Mouse (Mus musculus) hindbrain, embryonic 12.5 days (tissue): Measurements from ENCODE around the gene Snx33. TPM values are rescaled to one million over a fixed set of nuclear protein-coding genes. Genes with fewer than 3 reads are reported as not detected.
"Not testable (repeated sequence)": the region's sequence is repeated elsewhere in the genome, so short reads cannot be mapped to it uniquely, and the experiment has no call there.

Experiments
- ATAC-seq: fragments of 200-750 bp; cut with Nextera tagmentation; 2 replicates; pipeline ENCODE4 v1.8.0; 2017; ENCODE audit warnings: moderate TSS enrichment; ENCODE audit not compliant: low FRiP score
- H3K27ac ChIP-seq: fragments of 300-500 bp; sonication (generic); 2 replicates; pipeline ENCODE4 v1.5.1; 2016; ENCODE audit warnings: mild to moderate bottlenecking
- H3K27me3 ChIP-seq: fragments of 300-500 bp; sonication (generic); 2 replicates; pipeline ENCODE4 v1.6.1; 2016; ENCODE audit warnings: mild to moderate bottlenecking
- H3K36me3 ChIP-seq: fragments of 300-500 bp; sonication (generic); 2 replicates; pipeline ENCODE4 v1.6.1; 2016; ENCODE audit warnings: mild to moderate bottlenecking
- H3K4me1 ChIP-seq: fragments of 300-500 bp; sonication (generic); 2 replicates; pipeline ENCODE4 v1.6.1; 2016
- H3K4me2 ChIP-seq: fragments of 300-500 bp; sonication (generic); replicated peaks from 2 replicates; pipeline ENCODE4 v1.6.1; 2016; ENCODE audit warnings: mild to moderate bottlenecking
- H3K4me3 ChIP-seq: fragments of 300-500 bp; sonication (generic); 2 replicates; pipeline ENCODE4 v1.5.1; 2016; ENCODE audit warnings: mild to moderate bottlenecking
- H3K9ac ChIP-seq: fragments of 300-500 bp; sonication (generic); 2 replicates; pipeline ENCODE4 v1.6.1; 2016; ENCODE audit warnings: mild to moderate bottlenecking, moderate library complexity
- H3K9me3 ChIP-seq: fragments of 300-500 bp; sonication (generic); replicated peaks from 2 replicates; pipeline ENCODE4 v1.6.1; 2016; ENCODE audit warnings: mild to moderate bottlenecking
- WGBS: fragments of 180-500 bp; shearing (Covaris S2); methylation state at CpG from one replicate; pipeline ENCODE4 v1.1.7; 2016; 5-methylcytosine and 5-hydroxymethylcytosine counted together
- polyA plus RNA-seq: library from polyadenylated mRNA; unstranded; fragments of >200 nt; fragmentation: Nextera tagmentation; extraction: Ambion mirVana; gene quantifications from 2 replicates; pipeline ENCODE4 v1.2.1, GENCODE M21; 2016

Gene Snx33
- polyA plus RNA-seq, 1 experiment from 2014 or later: 7.3 TPM

DNA sequence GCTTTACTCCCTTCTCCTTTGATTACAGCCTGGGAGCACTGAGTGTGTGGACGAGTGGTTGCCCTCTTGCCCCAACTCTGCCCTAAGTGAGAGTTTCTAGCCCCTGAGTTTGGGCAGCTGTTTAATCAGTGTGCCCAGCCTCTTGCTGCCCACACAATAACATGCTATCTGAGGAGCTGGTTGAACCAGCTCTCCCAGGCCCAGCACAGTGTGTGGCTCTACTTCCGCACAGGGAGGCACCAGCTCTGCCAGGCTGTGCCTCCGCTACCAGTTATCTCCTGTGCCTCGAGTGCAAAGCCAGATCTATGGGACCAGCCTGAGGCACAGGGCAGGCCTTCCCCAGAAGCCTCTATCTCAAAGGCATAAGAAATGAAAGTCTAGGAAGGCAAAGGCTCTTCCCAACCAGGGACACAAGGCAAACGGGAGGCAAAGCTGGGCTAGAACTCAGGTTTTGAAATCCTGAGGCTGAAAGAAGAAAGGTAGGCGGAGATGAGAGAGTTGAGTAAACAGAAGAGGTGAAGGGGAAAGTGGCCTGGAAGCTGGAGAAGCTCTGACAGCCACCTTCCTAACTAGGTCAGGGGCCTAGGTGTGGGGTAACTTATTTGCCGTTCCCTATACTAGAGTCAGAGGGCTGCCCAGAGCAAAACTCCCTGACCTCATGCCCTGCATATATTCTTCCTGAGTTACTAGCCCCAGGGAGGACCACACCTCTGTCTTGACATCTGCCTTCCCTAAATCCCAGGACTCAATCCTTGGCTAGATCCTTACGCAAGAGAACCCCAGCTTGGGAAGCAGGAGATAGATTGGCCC, 4.1 kb downstream of the Snx33 start:
- Histone ChIP-seq H3K9ac (peak overlapping the region; percentile 33), H3K27ac (no peak overlapping the region), H3K27me3 (0 out of 2 replicates have a peak, but pooled peaks cover 4% of the 10 kb centered on the region), H3K4me1 (peaks cover 53% of the 10 kb centered on the region), H3K9me3 (no peaks in the 10 kb centered on the region), H3K4me3 (peak overlapping the region; percentile 18; the same call in 1 of the 2 replicates), H3K36me3 (0 out of 2 replicates have a peak, but pooled peaks cover 15% of the 10 kb centered on the region), H3K4me2 (peak overlapping the region; percentile 81)
- no peak for ATAC-seq
- 73% methylated on average over 8 of the region's 8 CpGs for WGBS

DNA sequence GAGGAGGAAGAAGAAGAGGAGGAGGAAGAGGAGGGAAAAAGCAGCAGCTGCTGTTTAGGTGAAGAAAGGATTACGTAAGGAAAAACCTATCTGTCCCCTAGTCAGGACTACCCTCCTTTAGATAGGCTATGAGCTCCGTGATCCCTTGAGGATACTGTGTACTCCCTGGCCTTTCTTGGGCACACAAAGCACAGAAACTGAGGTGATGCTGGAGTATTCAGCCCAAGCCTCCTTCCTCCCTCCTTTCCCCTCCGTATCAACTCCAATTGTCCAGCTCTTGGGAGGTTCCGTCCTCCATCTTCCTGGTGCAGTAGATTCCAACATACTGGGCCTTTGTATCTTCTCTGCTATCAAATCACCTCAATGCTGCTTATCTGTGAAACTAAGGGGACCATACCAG, 5.4 kb downstream of the Snx33 start:
- H3K4me2 ChIP-seq: no peak overlapping the region
- WGBS: 86% methylated on average over 4 of the region's 4 CpGs
- H3K27me3 ChIP-seq: no peaks in the 10 kb centered on the region
- H3K4me3 ChIP-seq: no peak overlapping the region
- peaks cover 47% of the 10 kb centered on the region for H3K4me1 ChIP-seq
- no peaks in the 10 kb centered on the region for H3K9me3 ChIP-seq
- H3K27ac ChIP-seq: no peak overlapping the region
- H3K9ac ChIP-seq: no peak overlapping the region
- ATAC-seq: no peak
- peaks cover 24% of the 10 kb centered on the region; the same call in 1 of the 2 replicates for H3K36me3 ChIP-seq

DNA sequence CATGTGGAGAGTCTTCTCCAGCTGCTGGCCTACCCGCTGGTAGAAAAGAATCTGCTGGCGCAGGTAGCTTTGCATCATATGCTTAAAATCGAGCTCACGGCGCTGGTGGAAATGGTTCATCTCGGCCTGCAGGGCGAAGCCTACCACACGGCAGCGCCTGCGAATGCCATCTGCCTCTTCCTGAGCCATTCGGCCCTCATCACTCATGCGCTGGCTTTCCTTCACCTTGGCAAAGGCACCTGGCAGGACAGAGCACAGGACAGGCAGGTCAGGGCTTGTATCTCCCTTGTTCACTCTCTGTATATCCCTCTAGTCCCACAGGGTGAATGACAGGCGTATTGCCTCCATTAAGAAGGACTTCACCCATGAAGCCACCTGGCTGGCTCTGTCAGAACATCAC, 9.7 kb downstream of the Snx33 start:
- no peak overlapping the region for H3K4me2 ChIP-seq
- peaks cover 37% of the 10 kb centered on the region for H3K36me3 ChIP-seq
- no peak overlapping the region for H3K9ac ChIP-seq
- H3K27ac ChIP-seq: no peak overlapping the region
- WGBS: 94% methylated on average over 13 of the region's 13 CpGs
- no peaks in the 10 kb centered on the region for H3K9me3 ChIP-seq
- H3K4me3 ChIP-seq: no peak overlapping the region
- H3K4me1 ChIP-seq: peaks cover 6% of the 10 kb centered on the region
- H3K27me3 ChIP-seq: no peaks in the 10 kb centered on the region
- no peak for ATAC-seq

DNA sequence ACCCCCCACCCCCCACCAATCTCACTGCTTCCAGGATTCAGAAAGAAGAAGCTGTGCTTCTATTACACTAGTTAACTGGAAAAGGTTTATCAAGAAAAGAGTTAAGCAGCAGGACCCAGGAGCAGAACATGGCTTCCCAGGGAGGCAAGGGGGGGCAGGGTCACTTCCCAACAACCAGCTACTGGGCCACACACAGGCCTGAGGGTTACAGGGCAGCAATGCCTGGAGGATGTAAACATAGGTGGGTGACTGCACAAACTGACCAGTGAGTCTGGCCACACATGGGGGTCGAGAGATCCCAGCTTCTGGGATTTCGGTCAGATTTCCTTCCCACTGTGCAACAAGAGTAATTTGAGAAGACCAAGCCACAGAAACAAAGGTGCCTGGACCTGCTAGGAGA, 11.0 kb downstream of the Snx33 start:
- H3K36me3 ChIP-seq: peaks cover 37% of the 10 kb centered on the region
- H3K4me2 ChIP-seq: no peak overlapping the region
- WGBS: 69% methylated on average over 2 of the region's 2 CpGs
- H3K27me3 ChIP-seq: no peaks in the 10 kb centered on the region
- no peak overlapping the region for H3K27ac ChIP-seq
- ATAC-seq: no peak
- H3K4me1 ChIP-seq: no peaks in the 10 kb centered on the region
- H3K4me3 ChIP-seq: no peak overlapping the region
- H3K9me3 ChIP-seq: no peaks in the 10 kb centered on the region
- H3K9ac ChIP-seq: no peak overlapping the region

DNA sequence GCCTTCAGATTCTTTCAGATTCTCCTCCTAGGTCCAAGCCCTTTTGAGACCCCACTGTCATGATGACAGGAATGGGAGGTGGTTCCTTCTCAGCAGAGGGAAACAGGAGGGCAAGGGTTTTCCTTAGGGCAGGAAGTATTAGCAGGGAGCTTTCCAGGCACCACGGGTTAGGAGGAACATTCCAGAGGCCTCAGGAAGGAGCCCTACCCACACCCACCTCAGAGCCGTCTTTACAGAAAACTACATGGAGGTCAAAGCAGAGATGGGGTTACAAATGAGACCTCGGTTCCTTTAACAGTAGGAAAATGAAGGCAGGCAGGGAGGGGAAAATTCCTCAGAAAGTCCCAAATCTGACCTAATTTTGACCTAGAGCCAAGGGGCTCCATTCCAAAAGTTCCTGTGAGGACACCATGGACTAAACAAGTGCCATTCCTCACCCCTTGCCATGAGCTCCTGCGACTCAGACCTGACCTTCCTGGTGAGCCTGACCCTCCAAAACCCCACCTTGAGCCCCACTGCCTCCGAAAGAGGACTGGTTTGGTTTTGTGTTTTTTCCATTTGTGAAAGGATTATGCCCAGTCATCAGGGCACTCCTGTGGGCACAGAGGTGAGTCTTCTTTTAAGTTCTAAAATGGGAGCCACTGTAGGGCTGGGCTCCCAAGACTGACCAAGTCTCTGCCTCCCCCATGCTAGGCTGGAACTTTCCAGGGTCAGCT, 12.3 kb downstream of the Snx33 start:
- Histone ChIP-seq H3K36me3 (peaks cover 27% of the 10 kb centered on the region), H3K9ac (no peak overlapping the region), H3K4me2 (no peak overlapping the region), H3K9me3 (no peaks in the 10 kb centered on the region), H3K4me3 (no peak overlapping the region), H3K27ac (no peak overlapping the region), H3K4me1 (no peaks in the 10 kb centered on the region), H3K27me3 (no peaks in the 10 kb centered on the region)
- ATAC-seq: no peak
- WGBS: 84% methylated on average over 5 of the region's 5 CpGs

DNA sequence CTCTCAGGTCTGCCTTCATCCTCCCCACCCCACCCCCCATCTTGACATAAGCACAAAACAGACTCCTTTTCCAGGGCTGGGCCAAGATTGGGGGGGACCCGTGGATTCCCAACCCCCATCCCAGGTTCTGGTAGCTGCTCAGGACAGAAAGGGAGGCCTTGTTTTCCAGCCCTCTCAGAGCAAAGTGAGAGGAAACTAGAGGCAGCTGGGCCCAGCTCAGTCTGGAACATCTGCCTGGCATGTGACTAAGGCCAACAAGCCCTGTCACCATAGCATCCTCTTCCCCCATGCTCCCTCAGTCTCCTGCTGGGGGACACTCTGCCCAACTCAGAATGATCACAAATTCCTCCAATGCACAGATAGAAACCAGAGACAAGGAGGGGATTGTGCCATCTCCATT, 13.1 kb downstream of the Snx33 start:
- WGBS: 75% methylated on average over 1 of the region's 1 CpGs
- ATAC-seq: no peak
- no peaks in the 10 kb centered on the region for H3K9me3 ChIP-seq
- no peaks in the 10 kb centered on the region for H3K27me3 ChIP-seq
- no peaks in the 10 kb centered on the region for H3K4me1 ChIP-seq
- no peak overlapping the region for H3K4me3 ChIP-seq
- no peak overlapping the region for H3K9ac ChIP-seq
- peaks cover 22% of the 10 kb centered on the region for H3K36me3 ChIP-seq
- no peak overlapping the region for H3K4me2 ChIP-seq
- H3K27ac ChIP-seq: no peak overlapping the region

DNA sequence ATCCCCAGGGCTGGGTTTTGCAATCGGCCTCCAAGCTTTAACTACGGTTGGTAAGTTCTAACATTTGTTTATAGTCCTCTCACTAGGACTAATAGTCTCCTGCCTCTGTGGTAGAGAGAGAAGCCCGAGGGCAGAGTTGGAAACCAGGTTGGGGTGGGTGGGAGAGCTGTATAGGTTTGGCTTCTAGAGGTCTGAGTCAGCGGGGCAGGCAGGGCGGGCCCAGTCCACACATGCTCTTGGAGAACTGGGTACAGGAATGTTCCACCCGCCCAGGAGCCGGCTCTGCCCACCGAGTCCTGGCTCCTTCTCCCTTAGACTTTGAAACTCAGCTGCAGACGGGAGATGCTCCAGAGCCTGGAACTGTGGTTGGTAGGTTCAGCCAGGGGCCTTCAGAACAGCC, 14.2 kb downstream of the Snx33 start:
- Histone ChIP-seq H3K36me3 (peaks cover 21% of the 10 kb centered on the region), H3K9ac (no peak overlapping the region), H3K4me1 (no peaks in the 10 kb centered on the region), H3K27me3 (no peaks in the 10 kb centered on the region), H3K9me3 (no peaks in the 10 kb centered on the region), H3K27ac (no peak overlapping the region), H3K4me3 (no peak overlapping the region), H3K4me2 (no peak overlapping the region)
- 89% methylated on average over 9 of the region's 9 CpGs for WGBS
- ATAC-seq: no peak

DNA sequence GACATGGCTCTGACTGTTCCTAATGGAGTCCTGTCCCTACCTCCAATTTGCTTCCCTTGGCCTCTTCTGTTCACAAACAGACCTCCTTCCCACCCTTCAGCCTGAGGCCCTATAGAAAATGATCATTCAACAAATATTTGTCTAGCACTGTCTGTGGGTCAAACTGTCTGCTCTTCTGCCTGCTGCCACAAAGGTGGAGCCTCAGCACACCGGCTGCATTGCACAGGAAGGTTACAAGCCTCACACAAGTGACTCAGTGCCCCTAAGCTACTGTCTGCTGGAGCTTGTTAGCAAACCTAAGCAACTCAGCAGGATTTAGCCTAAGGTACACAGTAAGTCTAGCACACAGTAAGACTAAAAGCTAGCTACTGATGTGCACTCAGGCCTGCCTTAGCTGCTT, 17.2 kb downstream of the Snx33 start:
- Histone ChIP-seq H3K36me3 (no peaks in the 10 kb centered on the region), H3K9ac (no peak overlapping the region), H3K27me3 (no peaks in the 10 kb centered on the region), H3K27ac (no peak overlapping the region), H3K4me1 (no peaks in the 10 kb centered on the region), H3K9me3 (no peaks in the 10 kb centered on the region), H3K4me3 (no peak overlapping the region), H3K4me2 (no peak overlapping the region)
- WGBS: 72% methylated on average over 1 of the region's 1 CpGs
- no peak for ATAC-seq

DNA sequence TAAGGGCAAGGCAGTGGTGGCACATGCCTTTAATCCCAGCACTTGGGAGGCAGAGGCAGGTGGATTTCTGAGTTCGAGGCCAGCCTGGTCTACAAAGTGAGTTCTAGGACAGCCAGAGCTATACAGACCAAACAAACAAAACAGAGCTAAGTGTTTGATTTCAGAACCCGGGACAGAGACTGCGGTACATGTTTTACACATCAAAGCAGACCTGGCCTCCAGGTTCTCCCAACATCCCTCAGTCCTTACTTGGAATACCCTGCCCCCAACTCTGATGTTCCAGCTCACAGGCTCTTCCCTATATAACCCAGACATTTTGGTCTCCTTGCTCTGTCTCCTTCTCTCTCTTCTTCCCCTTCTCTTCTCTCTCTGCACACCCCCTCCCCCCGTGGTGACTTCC, 18.2 kb downstream of the Snx33 start:
- H3K27me3 ChIP-seq, ATAC-seq, H3K4me2 ChIP-seq, H3K9ac ChIP-seq, H3K4me3 ChIP-seq, H3K9me3 ChIP-seq, H3K36me3 ChIP-seq, H3K4me1 ChIP-seq, H3K27ac ChIP-seq: not testable (repeated sequence)
- WGBS: 51% methylated on average over 4 of the region's 4 CpGs

DNA sequence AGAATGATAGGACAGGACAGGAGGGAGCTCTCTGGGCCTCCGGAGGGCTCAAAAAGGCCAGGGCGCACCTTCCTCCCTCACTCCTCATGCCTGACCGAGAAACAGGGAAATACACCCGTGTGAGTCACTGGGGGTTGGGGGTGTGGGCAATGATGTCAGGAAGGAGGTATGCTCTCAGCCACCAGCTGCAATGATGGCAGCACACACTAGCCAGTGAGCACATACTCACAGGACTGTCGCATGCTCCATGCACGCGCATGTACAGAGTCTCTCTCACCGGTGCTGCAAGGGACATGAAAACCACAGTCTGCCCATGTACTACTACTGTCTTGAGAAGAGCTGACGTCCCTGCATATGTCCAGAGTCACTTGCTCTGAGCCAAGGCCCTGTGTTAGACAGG, 20.6 kb downstream of the Snx33 start:
- H3K9ac ChIP-seq: no peak overlapping the region
- WGBS: 87% methylated on average over 9 of the region's 9 CpGs
- H3K4me2 ChIP-seq: no peak overlapping the region
- ATAC-seq: no peak
- H3K27me3 ChIP-seq: no peaks in the 10 kb centered on the region
- H3K4me3 ChIP-seq: no peak overlapping the region
- no peaks in the 10 kb centered on the region for H3K9me3 ChIP-seq
- H3K27ac ChIP-seq: no peak overlapping the region
- H3K4me1 ChIP-seq: no peaks in the 10 kb centered on the region
- H3K36me3 ChIP-seq: no peaks in the 10 kb centered on the region

DNA sequence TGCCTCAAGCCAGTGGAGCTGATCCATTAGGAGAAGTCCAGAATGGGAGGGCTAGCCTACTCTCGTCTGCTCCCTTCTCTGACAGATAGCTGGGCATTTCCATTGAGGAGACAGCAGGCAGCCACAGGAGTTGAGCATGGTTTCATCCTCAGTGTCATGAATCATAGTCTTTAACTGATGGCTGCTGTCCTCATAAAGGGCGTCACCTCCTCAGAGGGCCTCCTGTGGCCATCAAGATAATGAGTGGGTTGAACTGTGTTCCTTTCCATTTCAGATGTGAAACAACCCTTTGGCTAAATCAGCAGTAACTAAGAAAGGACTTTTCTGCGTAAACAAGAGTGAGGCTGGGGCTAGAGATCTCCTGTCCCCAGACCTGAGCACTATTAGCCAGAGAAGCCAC, 24.5 kb downstream of the Snx33 start:
- Histone ChIP-seq H3K27ac (no peak overlapping the region), H3K36me3 (no peaks in the 10 kb centered on the region), H3K4me1 (peaks cover 6% of the 10 kb centered on the region), H3K4me2 (no peak overlapping the region), H3K27me3 (no peaks in the 10 kb centered on the region), H3K4me3 (no peak overlapping the region), H3K9me3 (no peaks in the 10 kb centered on the region), H3K9ac (no peak overlapping the region)
- no peak for ATAC-seq
- WGBS: 77% methylated on average over 3 of the region's 3 CpGs

DNA sequence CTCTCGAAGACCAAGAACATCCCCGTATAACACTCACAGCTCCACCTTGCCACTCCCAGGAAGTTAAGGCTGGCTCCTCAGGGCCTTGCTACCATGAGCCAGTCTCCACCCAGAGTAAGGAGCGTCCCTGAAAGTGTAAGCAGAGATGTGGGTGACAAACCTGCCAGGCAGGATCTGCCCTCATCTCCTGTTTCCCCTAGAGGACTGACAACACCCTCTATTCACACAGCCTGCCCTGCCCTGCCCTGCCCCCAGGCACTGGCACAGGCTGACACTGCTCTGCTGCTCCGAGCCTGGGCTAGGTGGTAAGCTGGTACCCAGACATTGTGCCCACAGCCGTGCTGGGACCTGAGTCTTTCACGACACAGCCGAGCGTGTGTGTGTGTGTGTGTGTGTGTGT, 27.0 kb downstream of the Snx33 start:
- ATAC-seq: no peak
- Histone ChIP-seq H3K9me3 (no peaks in the 10 kb centered on the region), H3K4me2 (no peak overlapping the region), H3K4me3 (no peak overlapping the region), H3K4me1 (peaks cover 6% of the 10 kb centered on the region), H3K9ac (no peak overlapping the region), H3K36me3 (no peaks in the 10 kb centered on the region), H3K27me3 (no peaks in the 10 kb centered on the region), H3K27ac (no peak overlapping the region)
- WGBS: 69% methylated on average over 8 of the region's 8 CpGs

DNA sequence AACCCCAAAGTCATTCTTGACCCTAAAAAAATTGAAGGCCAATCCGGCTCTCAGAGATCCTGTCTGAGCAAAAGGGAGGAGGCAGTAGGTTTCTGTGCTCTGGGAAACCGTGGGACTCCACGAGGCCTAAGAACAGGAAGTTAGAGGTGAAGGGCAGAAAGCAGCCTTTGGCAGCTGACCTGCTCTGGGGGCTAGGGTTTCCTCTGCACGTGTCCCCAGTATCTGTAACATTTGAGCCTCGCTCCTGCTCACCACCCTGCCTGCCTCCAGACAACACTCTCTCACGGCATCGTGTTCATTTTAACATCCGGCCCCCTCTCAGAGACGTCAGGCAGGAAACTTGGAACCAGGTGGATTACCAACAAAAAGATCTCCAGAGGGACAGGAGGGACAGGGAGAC, 27.6 kb downstream of the Snx33 start:
- Histone ChIP-seq H3K4me2 (no peak overlapping the region), H3K9ac (no peak overlapping the region), H3K4me3 (no peak overlapping the region), H3K36me3 (no peaks in the 10 kb centered on the region), H3K27me3 (no peaks in the 10 kb centered on the region), H3K9me3 (no peaks in the 10 kb centered on the region), H3K27ac (no peak overlapping the region), H3K4me1 (peaks cover 6% of the 10 kb centered on the region)
- no peak for ATAC-seq
- 70% methylated on average over 9 of the region's 9 CpGs for WGBS
